Mouse (Mus musculus) intestine, postnatal 0 days (tissue): ENCODE measurements around the gene Aldh1l1. TPM values are rescaled to one million over a fixed set of nuclear protein-coding genes. Genes with fewer than 3 reads are reported as not detected.

Experiments used
- ATAC-seq: fragments of 200-750 bp; cut with Nextera tagmentation; 2 replicates; pipeline ENCODE4 v1.8.0; 2017; ENCODE audit warnings: mild to moderate bottlenecking, moderate TSS enrichment, moderate library complexity
- H3K27ac ChIP-seq: fragments of 300-500 bp; sonication (generic); 2 replicates; pipeline ENCODE4 v1.5.1; 2014; ENCODE audit warnings: mild to moderate bottlenecking, low read depth, low read length, moderate library complexity
- H3K27me3 ChIP-seq: fragments of 300-500 bp; sonication (generic); replicated peaks from 2 replicates; pipeline ENCODE4 v1.6.1; 2014; ENCODE audit warnings: low read length, mixed read lengths; ENCODE audit not compliant: control insufficient read depth, insufficient read depth
- H3K36me3 ChIP-seq: fragments of 300-500 bp; sonication (generic); 2 replicates; pipeline ENCODE4 v1.6.1; 2014; ENCODE audit warnings: mild to moderate bottlenecking, moderate library complexity; ENCODE audit not compliant: control insufficient read depth, insufficient read depth
- H3K4me1 ChIP-seq: fragments of 300-500 bp; sonication (generic); replicated peaks from 2 replicates; pipeline ENCODE4 v1.6.1; 2014; ENCODE audit warnings: antibody characterized with exemption, low read length, mixed read lengths; ENCODE audit not compliant: control insufficient read depth, insufficient read depth
- H3K4me2 ChIP-seq: fragments of 300-500 bp; sonication (generic); replicated peaks from 2 replicates; pipeline ENCODE4 v1.6.1; 2014; ENCODE audit warnings: low read depth, mild to moderate bottlenecking, moderate library complexity
- H3K4me3 ChIP-seq: fragments of 300-500 bp; sonication (generic); 2 replicates; pipeline ENCODE4 v1.5.1; 2014; ENCODE audit warnings: low read depth, low read length
- H3K9ac ChIP-seq: fragments of 300-500 bp; sonication (generic); 2 replicates; pipeline ENCODE4 v1.6.1; 2014; ENCODE audit warnings: mild to moderate bottlenecking, low read depth, low read length
- H3K9me3 ChIP-seq: fragments of 300-500 bp; sonication (generic); 2 replicates; pipeline ENCODE4 v1.6.1; 2016; ENCODE audit warnings: mixed run types; ENCODE audit not compliant: control insufficient read depth
- CTCF ChIP-seq: sonication (generic); IDR thresholded peaks from 2 replicates; pipeline ENCODE4 v1.5.1; 2016; ENCODE audit warnings: low read depth, mild to moderate bottlenecking, control low read depth, antibody characterized with exemption, moderate library complexity
- WGBS: fragments of 180-500 bp; shearing (Covaris S2); extraction: QIAGEN DNeasy Blood & Tissue Kit; methylation state at CpG from one replicate; pipeline ENCODE4 v1.1.7; 2014; 5-methylcytosine and 5-hydroxymethylcytosine counted together
- polyA plus RNA-seq: library from polyadenylated mRNA; unstranded; fragments of >200 nt; fragmentation: Nextera tagmentation; extraction: Ambion mirVana; gene quantifications from 2 replicates; pipeline ENCODE4 v1.2.1, GENCODE M21; 2015

Gene Aldh1l1
- polyA plus RNA-seq, 1 experiment from 2014 or later, result 12.1 TPM

GRCm38 (mm10) chr6:90496217-90496616, 10.0 kb downstream of the Aldh1l1 start:
- WGBS, result 80% methylated on average over 3 of the region's 3 CpGs
- TF ChIP-seq CTCF, result no peak
- no peaks in the 10 kb centered on the region for H3K9me3 ChIP-seq
- H3K27me3 ChIP-seq, result no peaks in the 10 kb centered on the region
- H3K27ac ChIP-seq, result no peak overlapping the region
- H3K4me3 ChIP-seq, result no peak overlapping the region
- H3K4me2 ChIP-seq, result no peak overlapping the region
- H3K36me3 ChIP-seq, result no peaks in the 10 kb centered on the region
- ATAC-seq, result no peak
- H3K4me1 ChIP-seq, result no peaks in the 10 kb centered on the region
- H3K9ac ChIP-seq, result no peak overlapping the region

- Histone ChIP-seq H3K9ac (no peak overlapping the region), H3K27ac (no peak overlapping the region), H3K36me3 (no peaks in the 10 kb centered on the region), H3K9me3 (no peaks in the 10 kb centered on the region), H3K4me3 (no peak overlapping the region), H3K4me2 (no peak overlapping the region), H3K27me3 (no peaks in the 10 kb centered on the region), H3K4me1 (no peaks in the 10 kb centered on the region)
- ATAC-seq, result no peak
- 69% methylated on average over 4 of the region's 4 CpGs for WGBS
- no peak for TF ChIP-seq CTCF
Observed at GRCm38 (mm10) chr6:90499509-90499908, 13.3 kb downstream of the Aldh1l1 start.

GRCm38 (mm10) chr6:90501222-90501940, 15.2 kb downstream of the Aldh1l1 start:
- no peaks in the 10 kb centered on the region for H3K27me3 ChIP-seq
- no peak overlapping the region for H3K9ac ChIP-seq
- no peaks in the 10 kb centered on the region for H3K4me1 ChIP-seq
- no peak overlapping the region for H3K27ac ChIP-seq
- no peak overlapping the region for H3K4me3 ChIP-seq
- H3K36me3 ChIP-seq, result no peaks in the 10 kb centered on the region
- TF ChIP-seq CTCF, result no peak
- no peak for ATAC-seq
- no peak overlapping the region for H3K4me2 ChIP-seq
- 73% methylated on average over 8 of the region's 8 CpGs for WGBS
- H3K9me3 ChIP-seq, result no peaks in the 10 kb centered on the region

GRCm38 (mm10) chr6:90505906-90506305, 19.7 kb downstream of the Aldh1l1 start:
- ATAC-seq, result no peak
- WGBS, result 43% methylated on average over 6 of the region's 6 CpGs
- Histone ChIP-seq H3K4me1 (no peaks in the 10 kb centered on the region), H3K27me3 (no peaks in the 10 kb centered on the region), H3K9ac (no peak overlapping the region), H3K9me3 (no peaks in the 10 kb centered on the region), H3K4me2 (no peak overlapping the region), H3K4me3 (no peak overlapping the region), H3K27ac (no peak overlapping the region), H3K36me3 (no peaks in the 10 kb centered on the region)
- no peak for TF ChIP-seq CTCF

- no peaks in the 10 kb centered on the region for H3K4me1 ChIP-seq
- H3K27ac ChIP-seq, result no peak overlapping the region
- no peaks in the 10 kb centered on the region for H3K9me3 ChIP-seq
- H3K4me3 ChIP-seq, result no peak overlapping the region
- no peaks in the 10 kb centered on the region for H3K27me3 ChIP-seq
- H3K36me3 ChIP-seq, result no peaks in the 10 kb centered on the region
- no peak for TF ChIP-seq CTCF
- peak; percentile 25; the same call in 1 of the 2 replicates for ATAC-seq
- H3K9ac ChIP-seq, result no peak overlapping the region
- H3K4me2 ChIP-seq, result no peak overlapping the region
- WGBS, result 47% methylated on average over 16 of the region's 16 CpGs
Observed at GRCm38 (mm10) chr6:90506673-90507311, 20.6 kb downstream of the Aldh1l1 start.

GRCm38 (mm10) chr6:90507443-90507842, 21.2 kb downstream of the Aldh1l1 start:
- Histone ChIP-seq H3K4me3 (no peak overlapping the region), H3K4me1 (no peaks in the 10 kb centered on the region), H3K27ac (no peak overlapping the region), H3K4me2 (no peak overlapping the region), H3K36me3 (no peaks in the 10 kb centered on the region), H3K9me3 (no peaks in the 10 kb centered on the region), H3K9ac (no peak overlapping the region), H3K27me3 (no peaks in the 10 kb centered on the region)
- TF ChIP-seq CTCF, result no peak
- ATAC-seq, result no peak
